Mouse (Mus musculus): ENCODE measurements around the gene Trpc4ap. TPM values are rescaled to one million over a fixed set of nuclear protein-coding genes. Genes with fewer than 3 reads are reported as not detected.
A peak's percentile ranks its signal among the peaks of the same experiment; 100 is the strongest.

Gene Trpc4ap
- polyA plus RNA-seq, 1 experiment from 2014 or later = 102 TPM

- ATAC-seq (replicated peaks; ENCODE audit: low FRiP score, low read depth) (no peak), DNase-seq (ENCODE audit: low spot score) (peak; percentile 84)
- peaks cover 55% of the 10 kb centered on the region for H3K36me3 ChIP-seq (ENCODE audit: insufficient read depth, low read length)
These were observed 29.1 kb downstream of the Trpc4ap start for GRCm38 (mm10) chr2:155663097-155663496.

GRCm38 (mm10) chr2:155662390-155662789 lies 29.8 kb downstream of the Trpc4ap start:
- 99% methylated on average over 5 of the region's 5 CpGs for WGBS
- DNase-seq (ENCODE audit: low spot score) (no peak), ATAC-seq (replicated peaks; ENCODE audit: low FRiP score, low read depth) (no peak)
- Histone ChIP-seq H3K27ac (no peak overlapping the region), H3K9ac (ENCODE audit: low read depth, low read length) (no peak overlapping the region), H3K27me3 (ENCODE audit: insufficient read depth, low read length) (no peaks in the 10 kb centered on the region), H3K4me1 (replicated peaks; ENCODE audit: insufficient read depth, low read length) (no peaks in the 10 kb centered on the region), H3K4me2 (ENCODE audit: low read length) (no peak overlapping the region), H3K36me3 (ENCODE audit: insufficient read depth, low read length) (peaks cover 52% of the 10 kb centered on the region), H3K9me3 (replicated peaks; ENCODE audit: low read length) (no peaks in the 10 kb centered on the region), H3K4me3 (replicated peaks; ENCODE audit: low read depth, low read length) (no peak overlapping the region)
- TF ChIP-seq CTCF (IDR thresholded peaks at IDR 0.05; ENCODE audit: low read depth) = no peak

More at GRCm38 (mm10) chr2:155663097-155663496, 29.1 kb downstream of the Trpc4ap start:
- no peak overlapping the region for H3K4me2 ChIP-seq (ENCODE audit: low read length)
- no peak overlapping the region for H3K4me3 ChIP-seq (replicated peaks; ENCODE audit: low read depth, low read length)
- H3K9me3 ChIP-seq (replicated peaks; ENCODE audit: low read length) = no peaks in the 10 kb centered on the region
- no peak overlapping the region for H3K9ac ChIP-seq (ENCODE audit: low read depth, low read length)
- 21% methylated on average over 5 of the region's 5 CpGs for WGBS
- no peaks in the 10 kb centered on the region for H3K27me3 ChIP-seq (ENCODE audit: insufficient read depth, low read length)
- no peaks in the 10 kb centered on the region for H3K4me1 ChIP-seq (replicated peaks; ENCODE audit: insufficient read depth, low read length)
- no peak overlapping the region for H3K27ac ChIP-seq
- peak; percentile 82 for TF ChIP-seq CTCF (IDR thresholded peaks at IDR 0.05; ENCODE audit: low read depth)

GRCm38 (mm10) chr2:155655759-155656372 lies 36.3 kb downstream of the Trpc4ap start:
- DNase-seq (ENCODE audit: low spot score) = no peak
- WGBS = 82% methylated on average over 6 of the region's 6 CpGs
- no peak for TF ChIP-seq CTCF (IDR thresholded peaks at IDR 0.05; ENCODE audit: low read depth)

GRCm38 (mm10) chr2:155652618-155653017 lies 39.6 kb downstream of the Trpc4ap start:
- H3K27ac ChIP-seq = no peak overlapping the region
- no peak overlapping the region for H3K4me2 ChIP-seq (ENCODE audit: low read length)
- H3K9ac ChIP-seq (ENCODE audit: low read depth, low read length) = no peak overlapping the region
- no peaks in the 10 kb centered on the region for H3K27me3 ChIP-seq (ENCODE audit: insufficient read depth, low read length)
- DNase-seq (ENCODE audit: low spot score) (no peak), ATAC-seq (replicated peaks; ENCODE audit: low FRiP score, low read depth) (no peak)
- no peak for TF ChIP-seq CTCF (IDR thresholded peaks at IDR 0.05; ENCODE audit: low read depth)
- peaks cover 65% of the 10 kb centered on the region for H3K36me3 ChIP-seq (ENCODE audit: insufficient read depth, low read length)
- H3K9me3 ChIP-seq (replicated peaks; ENCODE audit: low read length) = no peaks in the 10 kb centered on the region
- no peak overlapping the region for H3K4me3 ChIP-seq (replicated peaks; ENCODE audit: low read depth, low read length)
- no peaks in the 10 kb centered on the region for H3K4me1 ChIP-seq (replicated peaks; ENCODE audit: insufficient read depth, low read length)
- WGBS = 92% methylated on average over 5 of the region's 5 CpGs

More at GRCm38 (mm10) chr2:155655759-155656372, 36.3 kb downstream of the Trpc4ap start:
- Histone ChIP-seq H3K27me3 (ENCODE audit: insufficient read depth, low read length) (no peaks in the 10 kb centered on the region), H3K27ac (no peak overlapping the region), H3K9me3 (replicated peaks; ENCODE audit: low read length) (no peaks in the 10 kb centered on the region), H3K4me3 (replicated peaks; ENCODE audit: low read depth, low read length) (no peak overlapping the region), H3K36me3 (ENCODE audit: insufficient read depth, low read length) (peaks cover 64% of the 10 kb centered on the region), H3K9ac (ENCODE audit: low read depth, low read length) (no peak overlapping the region), H3K4me2 (ENCODE audit: low read length) (no peak overlapping the region), H3K4me1 (replicated peaks; ENCODE audit: insufficient read depth, low read length) (no peaks in the 10 kb centered on the region)
- ATAC-seq (replicated peaks; ENCODE audit: low FRiP score, low read depth) = no peak

GRCm38 (mm10) chr2:155645746-155646145 lies 46.4 kb downstream of the Trpc4ap start:
- 88% methylated on average over 7 of the region's 7 CpGs for WGBS
- no peak for TF ChIP-seq CTCF (IDR thresholded peaks at IDR 0.05; ENCODE audit: low read depth)
- no peak for ATAC-seq (replicated peaks; ENCODE audit: low FRiP score, low read depth)

GRCm38 (mm10) chr2:155641540-155642472 lies 50.4 kb downstream of the Trpc4ap start:
- Histone ChIP-seq H3K9ac (ENCODE audit: low read depth, low read length) (no peak overlapping the region), H3K4me3 (replicated peaks; ENCODE audit: low read depth, low read length) (no peak overlapping the region), H3K36me3 (ENCODE audit: insufficient read depth, low read length) (peaks cover 75% of the 10 kb centered on the region), H3K27me3 (ENCODE audit: insufficient read depth, low read length) (no peaks in the 10 kb centered on the region), H3K9me3 (replicated peaks; ENCODE audit: low read length) (no peaks in the 10 kb centered on the region), H3K27ac (no peak overlapping the region), H3K4me2 (ENCODE audit: low read length) (no peak overlapping the region), H3K4me1 (replicated peaks; ENCODE audit: insufficient read depth, low read length) (no peaks in the 10 kb centered on the region)
- 76% methylated on average over 18 of the region's 18 CpGs for WGBS
- DNase-seq (ENCODE audit: low spot score) = no peak
- no peak for TF ChIP-seq CTCF (IDR thresholded peaks at IDR 0.05; ENCODE audit: low read depth)
- ATAC-seq (replicated peaks; ENCODE audit: low FRiP score, low read depth) = peak; percentile 81

More at GRCm38 (mm10) chr2:155645746-155646145, 46.4 kb downstream of the Trpc4ap start:
- H3K27ac ChIP-seq = no peak overlapping the region
- no peaks in the 10 kb centered on the region for H3K9me3 ChIP-seq (replicated peaks; ENCODE audit: low read length)
- H3K27me3 ChIP-seq (ENCODE audit: insufficient read depth, low read length) = no peaks in the 10 kb centered on the region
- no peak overlapping the region for H3K4me2 ChIP-seq (ENCODE audit: low read length)
- peaks cover 61% of the 10 kb centered on the region for H3K36me3 ChIP-seq (ENCODE audit: insufficient read depth, low read length)
- no peaks in the 10 kb centered on the region for H3K4me1 ChIP-seq (replicated peaks; ENCODE audit: insufficient read depth, low read length)
- no peak overlapping the region for H3K4me3 ChIP-seq (replicated peaks; ENCODE audit: low read depth, low read length)
- no peak for DNase-seq (ENCODE audit: low spot score)
- H3K9ac ChIP-seq (ENCODE audit: low read depth, low read length) = no peak overlapping the region

Data from kidney, postnatal 0 days (tissue).